Mouse (Mus musculus) ovary, postnatal 14 days (tissue): ENCODE data around the gene Wscd1.
"Not testable (repeated sequence)": the region's sequence is repeated elsewhere in the genome, so short reads cannot be mapped to it uniquely, and the experiment has no call there.

ENCODE experiments used
- DNase-seq: peaks from one replicate; pipeline ENCODE4 v3.0.0; 2022; ENCODE audit warnings: low spot score

Wscd1 gene

GRCm38 (mm10) chr11:71770479-71770878 lies 20.8 kb downstream of the Wscd1 start:
- no peak for DNase-seq

- no peak for DNase-seq
These were observed 21.4 kb downstream of the Wscd1 start for GRCm38 (mm10) chr11:71771074-71771473.

GRCm38 (mm10) chr11:71772056-71772455 lies 22.3 kb downstream of the Wscd1 start:
- no peak for DNase-seq

- no peak for DNase-seq
These were observed 23.1 kb downstream of the Wscd1 start for GRCm38 (mm10) chr11:71772802-71773201.

GRCm38 (mm10) chr11:71773986-71774767 lies 24.5 kb downstream of the Wscd1 start:
- no peak for DNase-seq

- no peak for DNase-seq
These were observed 25.3 kb downstream of the Wscd1 start for GRCm38 (mm10) chr11:71775056-71775455.

- no peak for DNase-seq
These were observed 29.9 kb downstream of the Wscd1 start for GRCm38 (mm10) chr11:71779642-71780041.

- no peak for DNase-seq
These were observed 32.1 kb downstream of the Wscd1 start for GRCm38 (mm10) chr11:71781737-71782354.

- DNase-seq = no peak
These were observed 35.8 kb downstream of the Wscd1 start for GRCm38 (mm10) chr11:71785499-71785898.

- no peak for DNase-seq
These were observed 38.5 kb downstream of the Wscd1 start for GRCm38 (mm10) chr11:71788209-71788608.

- DNase-seq = no peak
These were observed 40.5 kb downstream of the Wscd1 start for GRCm38 (mm10) chr11:71790227-71790626.

GRCm38 (mm10) chr11:71799206-71799605 lies 49.5 kb downstream of the Wscd1 start:
- no peak for DNase-seq

- no peak for DNase-seq
These were observed 58.8 kb downstream of the Wscd1 start for GRCm38 (mm10) chr11:71808521-71808920.

- no peak for DNase-seq
These were observed 62.1 kb downstream of the Wscd1 start for GRCm38 (mm10) chr11:71811828-71812227.

GRCm38 (mm10) chr11:71812921-71813320 lies 63.2 kb downstream of the Wscd1 start:
- no peak for DNase-seq

- DNase-seq = no peak
These were observed 64.8 kb downstream of the Wscd1 start for GRCm38 (mm10) chr11:71814511-71814910.

- no peak for DNase-seq
These were observed 65.6 kb downstream of the Wscd1 start for GRCm38 (mm10) chr11:71815326-71815725.

- no peak for DNase-seq
These were observed 67.2 kb downstream of the Wscd1 start for GRCm38 (mm10) chr11:71816918-71817317.

GRCm38 (mm10) chr11:71817341-71817740 lies 67.6 kb downstream of the Wscd1 start:
- DNase-seq = no peak

- no peak for DNase-seq
These were observed 68.4 kb downstream of the Wscd1 start for GRCm38 (mm10) chr11:71818111-71818510.

- no peak for DNase-seq
These were observed 70.2 kb downstream of the Wscd1 start for GRCm38 (mm10) chr11:71819901-71820300.

- no peak for DNase-seq
These were observed 71.1 kb downstream of the Wscd1 start for GRCm38 (mm10) chr11:71820847-71821246.

GRCm38 (mm10) chr11:71821526-71821925 lies 71.8 kb downstream of the Wscd1 start:
- DNase-seq = not testable (repeated sequence)

- DNase-seq = no peak
These were observed 72.3 kb downstream of the Wscd1 start for GRCm38 (mm10) chr11:71822031-71822430.
